Mouse (Mus musculus) erythroid progenitor cell, adult 5-6 weeks (primary cell): ENCODE measurements at regions not wholly inside any gene's neighbourhood (a gene's known extent, or its start where the extent isn't known, plus 50 kb on each side); places are given as distances from the start of the nearest gene placed in this dataset.

ENCODE experiments used
- ATAC-seq: replicated peaks from 2 replicates; pipeline ENCODE4 v1.8.0; 2016; ENCODE audit warnings: moderate number of reproducible peaks, mild to moderate bottlenecking, moderate TSS enrichment, inconsistent platforms; ENCODE audit not compliant: poor library complexity, low FRiP score, severe bottlenecking

GRCm38 (mm10) chr9:41599874-41600273 lies 438.4 kb upstream of the Ubash3b start:
- no peak for ATAC-seq

- ATAC-seq: no peak
Observed at GRCm38 (mm10) chr9:41595749-41596148, 434.3 kb upstream of the Ubash3b start.

GRCm38 (mm10) chr9:41593998-41594397 lies 432.5 kb upstream of the Ubash3b start:
- ATAC-seq: no peak

GRCm38 (mm10) chr9:41592900-41593690 lies 431.6 kb upstream of the Ubash3b start:
- ATAC-seq: no peak

GRCm38 (mm10) chr9:41592101-41592500 lies 430.6 kb upstream of the Ubash3b start:
- ATAC-seq: no peak

- ATAC-seq: no peak
Observed at GRCm38 (mm10) chr9:41590164-41590563, 428.7 kb upstream of the Ubash3b start.

GRCm38 (mm10) chr9:41588466-41589425 lies 427.2 kb upstream of the Ubash3b start:
- no peak for ATAC-seq

GRCm38 (mm10) chr9:41587762-41588161 lies 426.3 kb upstream of the Ubash3b start:
- ATAC-seq: no peak

- no peak for ATAC-seq
Observed at GRCm38 (mm10) chr9:41586966-41587570, 425.6 kb upstream of the Ubash3b start.

GRCm38 (mm10) chr9:41586291-41586690 lies 424.8 kb upstream of the Ubash3b start:
- no peak for ATAC-seq

GRCm38 (mm10) chr9:41585771-41586170 lies 424.3 kb upstream of the Ubash3b start:
- ATAC-seq: no peak

GRCm38 (mm10) chr9:41585012-41585411 lies 423.5 kb upstream of the Ubash3b start:
- no peak for ATAC-seq

- ATAC-seq: no peak
Observed at GRCm38 (mm10) chr9:41583711-41584329, 422.3 kb upstream of the Ubash3b start.

- ATAC-seq: no peak
Observed at GRCm38 (mm10) chr9:41583276-41583675, 421.8 kb upstream of the Ubash3b start.

- no peak for ATAC-seq
Observed at GRCm38 (mm10) chr9:41582711-41583236, 421.3 kb upstream of the Ubash3b start.

GRCm38 (mm10) chr9:41582171-41582570 lies 420.7 kb upstream of the Ubash3b start:
- no peak for ATAC-seq

- no peak for ATAC-seq
Observed at GRCm38 (mm10) chr9:41581741-41582140, 420.2 kb upstream of the Ubash3b start.

GRCm38 (mm10) chr9:41581152-41581551 lies 419.7 kb upstream of the Ubash3b start:
- ATAC-seq: no peak

GRCm38 (mm10) chr9:41580611-41581041 lies 419.1 kb upstream of the Ubash3b start:
- no peak for ATAC-seq

GRCm38 (mm10) chr9:41580067-41580466 lies 418.6 kb upstream of the Ubash3b start:
- no peak for ATAC-seq
